Mouse (Mus musculus): ENCODE measurements around the gene 4930480E11Rik.
"Not testable (repeated sequence)": the region's sequence is repeated elsewhere in the genome, so short reads cannot be mapped to it uniquely, and the experiment has no call there.

Gene 4930480E11Rik

GRCm38 (mm10) chrX:78369343-78369742 lies at the start of gene 4930480E11Rik:
TSS of gene 4930480E11Rik (plus strand) at chrX:78369643.
- no peak for DNase-seq

- not testable (repeated sequence) for DNase-seq
Observed at GRCm38 (mm10) chrX:78403346-78403745, 33.9 kb downstream of the 4930480E11Rik start.

All from kidney, adult 8-10 months (tissue).